Mouse (Mus musculus): ENCODE results near the gene Gpr171.
A peak's percentile ranks its signal among the peaks of the same experiment; 100 is the strongest.
"Not testable (repeated sequence)": the region's sequence is repeated elsewhere in the genome, so short reads cannot be mapped to it uniquely, and the experiment has no call there.

The Gpr171 gene

GRCm38 (mm10) chr3:59113973-59114517, 12.4 kb upstream of the Gpr171 start:
- DNase-seq (ENCODE audit: low spot score): no peak

- DNase-seq (ENCODE audit: low spot score): not testable (repeated sequence)
Measured at GRCm38 (mm10) chr3:59113291-59113690, 11.7 kb upstream of the Gpr171 start.

GRCm38 (mm10) chr3:59111944-59112343, 10.3 kb upstream of the Gpr171 start:
- DNase-seq (ENCODE audit: low spot score): no peak

- not testable (repeated sequence) for DNase-seq (ENCODE audit: low spot score)
Measured at GRCm38 (mm10) chr3:59109834-59110233, 8.2 kb upstream of the Gpr171 start.

- DNase-seq (ENCODE audit: low spot score): no peak
Measured at GRCm38 (mm10) chr3:59107439-59107838, 5.8 kb upstream of the Gpr171 start.

GRCm38 (mm10) chr3:59104462-59104861, 2.8 kb upstream of the Gpr171 start:
- no peak for DNase-seq (ENCODE audit: low spot score)

- DNase-seq (ENCODE audit: low spot score): no peak
Measured at GRCm38 (mm10) chr3:59102146-59102545, 525 bp upstream of the Gpr171 start.

- DNase-seq (ENCODE audit: low spot score): no peak
Measured at GRCm38 (mm10) chr3:59098540-59098939, 3.1 kb downstream of the Gpr171 start.

GRCm38 (mm10) chr3:59097421-59097820, 4.2 kb downstream of the Gpr171 start:
- no peak for DNase-seq (ENCODE audit: low spot score)

GRCm38 (mm10) chr3:59092702-59093101, 8.9 kb downstream of the Gpr171 start:
- DNase-seq (ENCODE audit: low spot score): no peak

- peak; percentile 75 for DNase-seq (ENCODE audit: low spot score)
Measured at GRCm38 (mm10) chr3:59080919-59081318, 20.7 kb downstream of the Gpr171 start.

- no peak for DNase-seq (ENCODE audit: low spot score)
Measured at GRCm38 (mm10) chr3:59080293-59080916, 21.2 kb downstream of the Gpr171 start.

GRCm38 (mm10) chr3:59079327-59079726, 22.3 kb downstream of the Gpr171 start:
- DNase-seq (ENCODE audit: low spot score): peak; percentile 76

GRCm38 (mm10) chr3:59078585-59078984, 23.0 kb downstream of the Gpr171 start:
- no peak for DNase-seq (ENCODE audit: low spot score)

GRCm38 (mm10) chr3:59077278-59077677, 24.3 kb downstream of the Gpr171 start:
- no peak for DNase-seq (ENCODE audit: low spot score)

- DNase-seq (ENCODE audit: low spot score): not testable (repeated sequence)
Measured at GRCm38 (mm10) chr3:59069071-59069470, 32.5 kb downstream of the Gpr171 start.

GRCm38 (mm10) chr3:59066558-59067294, 34.9 kb downstream of the Gpr171 start:
- DNase-seq (ENCODE audit: low spot score): no peak

GRCm38 (mm10) chr3:59065937-59066336, 35.7 kb downstream of the Gpr171 start:
- DNase-seq (ENCODE audit: low spot score): no peak

GRCm38 (mm10) chr3:59063431-59063830, 38.2 kb downstream of the Gpr171 start:
- no peak for DNase-seq (ENCODE audit: low spot score)

- no peak for DNase-seq (ENCODE audit: low spot score)
Measured at GRCm38 (mm10) chr3:59062141-59062540, 39.5 kb downstream of the Gpr171 start.

GRCm38 (mm10) chr3:59060131-59060530, 41.5 kb downstream of the Gpr171 start:
- DNase-seq (ENCODE audit: low spot score): no peak

- peak; percentile 18 for DNase-seq (ENCODE audit: low spot score)
Measured at GRCm38 (mm10) chr3:59059022-59059541, 42.5 kb downstream of the Gpr171 start.
